Mouse (Mus musculus) effector memory CD4-positive, alpha-beta T cell, adult 7 months (primary cell): ENCODE results near the gene Phf8. TPM values are rescaled to one million over a fixed set of nuclear protein-coding genes. Genes with fewer than 3 reads are reported as not detected.

Experiments used
- polyA plus RNA-seq: library from polyadenylated mRNA; unstranded; fragments of 100-300 nt; shearing (Covaris generic); gene quantifications from one replicate; pipeline ENCODE4 v1.2.1, GENCODE M21; 2017

The Phf8 gene
- polyA plus RNA-seq, result 39.0 TPM

DNA sequence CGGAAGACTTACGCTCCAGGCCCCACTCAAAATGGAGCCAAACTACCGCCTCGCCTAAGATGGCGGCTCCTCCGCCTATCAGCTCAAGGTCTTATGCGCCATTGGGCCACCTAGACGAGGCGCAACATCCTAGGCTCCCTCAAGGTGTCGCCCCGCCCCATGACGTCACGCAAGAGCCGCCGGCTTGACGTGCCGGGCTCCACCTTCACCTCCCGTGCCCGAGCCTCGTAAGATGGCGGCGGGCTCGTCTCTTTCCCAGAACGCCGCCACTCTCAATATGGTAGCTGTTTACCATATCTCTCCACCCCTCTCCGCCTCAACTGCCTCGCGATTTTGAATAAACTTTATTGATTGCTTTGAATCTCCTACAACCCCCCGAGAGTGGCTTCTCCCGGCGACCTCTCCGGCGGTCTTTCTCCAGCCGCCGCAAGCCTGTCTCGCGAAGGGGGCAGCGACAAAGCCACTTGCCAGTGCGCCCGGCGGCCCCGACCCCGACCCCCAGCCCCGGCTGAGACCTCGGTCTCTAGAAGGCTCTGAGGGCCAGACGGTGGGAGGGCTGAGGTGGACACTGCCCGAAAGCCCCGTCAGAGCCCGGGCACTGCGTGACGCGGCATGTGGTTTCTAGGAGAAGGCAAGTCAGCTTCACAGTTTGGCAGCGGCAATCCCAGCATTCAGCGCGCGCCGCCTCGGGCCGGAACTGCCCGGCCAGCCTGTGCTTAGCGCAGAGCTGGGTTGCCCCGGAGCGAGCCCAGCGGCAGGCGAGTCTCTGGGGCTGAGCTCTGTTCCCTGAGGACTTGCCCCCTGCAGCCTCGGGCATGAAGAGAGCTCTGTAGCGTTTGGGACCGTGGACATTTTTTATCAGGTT lies at the start of gene Phf8:
Phf8 (plus strand) TSS at position 215 of the 865 bp plus-strand sequence.

Other genes starting within 250 kb of the Phf8 start
- 4.8 TPM for gene Fam120c, start 176.5 kb upstream of the Phf8 start, polyA plus RNA-seq